Mouse (Mus musculus): ENCODE results near the gene Srpr.
A peak's percentile ranks its signal among the peaks of the same experiment; 100 is the strongest.

The Srpr gene

DNA sequence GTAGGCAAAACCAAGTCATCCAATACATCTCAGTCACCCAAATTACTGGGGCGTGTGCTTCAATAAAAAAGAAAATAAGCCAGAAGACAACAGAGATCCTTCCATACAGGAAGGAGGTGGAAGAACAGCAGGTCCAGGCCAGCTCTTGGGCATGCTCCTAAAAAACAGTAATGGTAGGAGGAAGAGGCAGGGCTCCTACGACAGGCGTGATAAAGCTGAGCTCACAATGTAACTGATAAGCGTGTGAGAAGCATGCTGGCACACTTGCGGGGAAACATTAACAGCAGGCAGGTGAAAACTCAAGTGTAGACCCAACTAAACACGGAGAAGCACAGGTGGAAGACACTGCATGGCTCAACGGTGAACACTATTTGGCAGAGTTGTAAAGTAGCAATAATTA is 57.4 kb downstream of the Srpr start:
- DNase-seq (ENCODE audit: low read depth, low spot score), result no peak

DNA sequence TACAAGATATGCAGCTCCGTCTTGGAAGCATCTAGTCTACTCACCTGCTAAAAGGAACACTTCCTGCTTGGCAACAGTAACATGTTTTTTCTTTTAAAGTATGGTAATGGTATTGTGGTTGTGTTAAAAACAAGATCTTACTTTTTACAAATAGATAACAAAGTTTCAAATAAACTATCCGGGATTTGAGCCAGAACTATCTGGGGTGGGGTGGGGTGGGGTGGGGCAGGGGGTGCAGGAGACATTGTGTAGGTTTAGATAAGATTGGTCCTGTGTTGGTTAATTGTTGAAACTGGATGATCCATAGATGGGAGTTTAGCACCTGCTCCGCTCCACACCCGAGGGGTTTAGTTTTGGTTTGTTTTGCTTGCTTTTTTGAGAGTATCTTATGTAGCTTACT is 62.4 kb downstream of the Srpr start:
- DNase-seq (ENCODE audit: low read depth, low spot score), result no peak

DNA sequence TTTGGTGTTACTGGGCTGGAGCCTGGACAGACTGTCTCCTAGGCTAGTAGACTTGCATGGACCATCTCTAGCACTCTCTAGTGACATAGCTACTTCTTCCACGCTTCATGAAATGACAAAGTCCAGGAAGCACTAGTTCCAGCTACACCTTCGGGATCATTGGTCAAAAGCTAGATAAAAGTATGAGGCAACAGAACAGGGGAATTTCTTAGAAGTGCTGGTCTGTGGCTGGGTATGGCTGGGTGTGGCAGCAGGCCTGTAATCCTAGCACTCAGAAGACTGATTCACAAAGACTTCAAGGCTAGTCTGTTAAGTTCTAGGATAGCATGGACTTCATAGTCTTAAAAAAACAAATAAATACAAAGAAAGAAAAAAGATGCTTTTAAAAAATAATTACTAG is 63.5 kb downstream of the Srpr start:
- no peak for DNase-seq (ENCODE audit: low read depth, low spot score)

DNA sequence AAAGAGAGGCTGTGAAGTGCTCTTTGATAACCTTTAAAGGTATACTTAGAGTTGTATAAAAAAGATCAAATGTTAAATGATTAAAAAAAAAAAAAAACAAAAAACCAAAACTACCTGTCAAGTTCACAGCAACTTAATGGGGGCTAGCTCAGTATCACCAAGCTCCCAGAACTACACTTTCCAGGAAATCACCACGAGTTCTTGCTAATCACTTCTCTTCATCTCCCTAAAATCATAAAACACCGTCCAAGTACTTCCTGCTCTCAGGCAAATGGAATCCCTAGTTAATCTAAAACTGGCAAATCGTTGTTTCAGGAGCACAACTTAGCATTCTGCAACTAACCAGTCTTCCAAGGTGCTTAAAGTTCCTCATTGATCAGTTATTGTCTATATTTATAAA is 64.5 kb downstream of the Srpr start:
- no peak for DNase-seq (ENCODE audit: low read depth, low spot score)

DNA sequence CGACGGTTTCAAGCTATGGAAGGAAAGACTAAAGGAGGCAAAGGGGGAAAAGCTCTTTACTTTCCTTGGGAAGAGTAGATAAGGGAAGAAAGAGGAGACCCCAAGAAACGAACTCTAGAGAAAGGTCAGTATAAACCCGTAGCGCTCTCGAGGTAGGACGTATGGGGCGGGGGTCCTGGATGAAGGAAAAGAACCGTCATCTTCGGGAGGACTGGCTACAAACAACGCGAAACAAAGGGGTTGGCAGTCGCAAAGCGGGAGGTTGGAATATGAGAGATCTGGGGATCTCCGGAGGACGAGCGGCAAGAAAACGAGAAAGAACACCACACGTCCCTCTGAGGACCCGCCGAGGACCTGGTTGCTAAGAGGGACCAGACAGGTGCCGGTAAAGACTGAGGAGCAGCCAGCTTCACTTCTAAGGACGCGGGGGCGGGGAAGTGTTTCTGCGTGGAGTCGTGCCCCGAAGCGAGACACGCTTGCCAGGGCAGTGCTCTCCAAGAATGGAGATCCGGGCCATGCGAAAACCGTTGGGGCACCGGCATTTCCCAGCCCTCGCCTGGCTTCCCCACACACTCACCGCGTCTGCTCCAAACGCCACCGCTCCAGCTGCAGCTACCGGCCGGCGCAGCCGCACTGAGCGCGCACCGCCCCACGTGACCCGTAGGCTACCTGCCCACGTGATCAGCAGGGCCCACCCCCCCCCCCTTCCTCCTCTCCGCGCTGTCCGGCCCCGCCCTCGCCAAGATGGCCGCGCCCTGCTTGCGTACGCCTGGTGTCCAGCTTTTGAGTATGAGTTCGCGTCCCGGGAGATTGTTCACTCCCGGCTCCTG is 67.4 kb downstream of the Srpr start, which contains the start of the genes Fam118b and Rpusd4:
Gene Fam118b (minus strand): TSS at position 660 of the 830 bp plus-strand sequence.
Gene Rpusd4 (plus strand): TSS at position 720 of the 830 bp plus-strand sequence.
- peak; percentile 77 for DNase-seq (ENCODE audit: low read depth, low spot score)

DNA sequence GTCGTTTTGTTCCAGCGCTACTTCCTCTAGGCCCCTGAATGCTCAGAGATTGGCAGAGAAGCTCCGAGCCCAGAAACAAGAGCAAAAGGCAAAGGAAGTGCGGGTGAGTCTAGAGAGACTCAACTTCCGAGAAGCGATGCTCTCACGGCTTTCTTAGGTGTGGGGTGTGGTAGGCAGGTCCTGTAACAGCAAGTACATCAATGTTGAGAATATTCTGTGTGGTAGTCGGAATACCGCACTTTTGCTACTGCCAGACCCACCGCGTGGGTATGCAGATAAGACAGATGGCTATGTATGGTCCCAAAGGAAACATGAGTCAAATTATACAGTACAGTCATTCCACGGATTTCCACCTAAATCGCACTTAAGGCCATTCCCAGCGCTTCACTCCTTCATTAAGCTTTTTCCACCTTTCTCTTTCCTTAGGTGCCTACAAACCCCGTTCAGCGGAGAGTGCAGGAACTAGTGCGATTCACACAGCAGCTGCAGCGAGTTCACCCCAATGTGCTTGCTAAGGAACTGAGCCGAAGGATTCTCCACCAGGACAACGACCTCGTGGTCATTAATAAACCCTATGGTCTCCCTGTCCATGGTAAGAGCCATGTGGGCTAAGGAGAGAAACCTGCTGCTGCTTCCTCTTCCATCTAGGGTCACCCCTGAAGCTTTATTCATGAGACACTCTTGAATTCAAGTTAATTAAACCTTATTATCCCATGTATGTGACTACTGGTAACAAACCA is 68.2 kb downstream of the Srpr start:
- DNase-seq (ENCODE audit: low read depth, low spot score), result peak; percentile 21

DNA sequence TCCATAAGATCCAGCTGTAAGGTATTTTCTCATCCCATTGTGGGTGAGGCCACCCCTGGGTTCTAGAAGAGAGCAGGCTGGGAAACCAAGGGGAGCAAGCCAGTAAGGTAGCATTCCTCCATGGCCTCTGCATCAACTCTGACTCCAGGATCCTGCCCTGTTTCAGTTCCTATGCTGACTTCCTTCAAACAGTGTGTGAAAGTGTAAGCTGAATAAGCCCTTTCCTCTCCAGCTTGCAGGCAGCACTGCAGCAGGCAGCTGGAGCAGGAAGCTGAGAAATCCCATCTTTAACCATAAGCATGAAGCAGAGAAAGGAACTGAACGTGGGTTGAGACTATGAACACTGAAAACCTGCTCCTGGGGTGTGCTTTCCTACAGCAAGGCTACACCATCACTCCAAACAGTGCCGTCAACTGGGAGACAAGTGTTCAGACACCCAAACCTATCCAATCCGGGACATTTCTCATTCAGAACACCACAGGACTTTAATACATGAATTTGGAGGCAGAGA is 77.9 kb downstream of the Srpr start:
- peak; percentile 26 for DNase-seq (ENCODE audit: low read depth, low spot score)

DNA sequence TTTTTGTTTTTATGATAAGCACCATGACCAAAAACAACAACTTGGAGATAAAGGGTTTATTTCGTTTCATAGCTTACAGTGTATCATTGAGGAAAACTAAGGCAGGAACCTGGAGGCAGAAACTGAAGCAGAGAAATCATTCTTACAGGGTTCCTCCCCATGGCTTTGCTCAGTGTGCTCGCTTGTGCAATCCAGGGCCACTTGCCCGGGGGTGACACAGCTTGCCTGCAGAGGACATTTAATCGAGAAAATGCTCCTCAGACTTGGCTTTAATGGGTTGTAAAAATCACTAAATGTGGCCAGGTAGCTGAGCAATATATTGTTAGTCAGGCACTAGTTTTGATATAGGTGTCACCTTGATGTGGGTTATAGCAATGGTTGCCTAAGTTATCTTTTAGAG is 78.5 kb downstream of the Srpr start:
- no peak for DNase-seq (ENCODE audit: low read depth, low spot score)

DNA sequence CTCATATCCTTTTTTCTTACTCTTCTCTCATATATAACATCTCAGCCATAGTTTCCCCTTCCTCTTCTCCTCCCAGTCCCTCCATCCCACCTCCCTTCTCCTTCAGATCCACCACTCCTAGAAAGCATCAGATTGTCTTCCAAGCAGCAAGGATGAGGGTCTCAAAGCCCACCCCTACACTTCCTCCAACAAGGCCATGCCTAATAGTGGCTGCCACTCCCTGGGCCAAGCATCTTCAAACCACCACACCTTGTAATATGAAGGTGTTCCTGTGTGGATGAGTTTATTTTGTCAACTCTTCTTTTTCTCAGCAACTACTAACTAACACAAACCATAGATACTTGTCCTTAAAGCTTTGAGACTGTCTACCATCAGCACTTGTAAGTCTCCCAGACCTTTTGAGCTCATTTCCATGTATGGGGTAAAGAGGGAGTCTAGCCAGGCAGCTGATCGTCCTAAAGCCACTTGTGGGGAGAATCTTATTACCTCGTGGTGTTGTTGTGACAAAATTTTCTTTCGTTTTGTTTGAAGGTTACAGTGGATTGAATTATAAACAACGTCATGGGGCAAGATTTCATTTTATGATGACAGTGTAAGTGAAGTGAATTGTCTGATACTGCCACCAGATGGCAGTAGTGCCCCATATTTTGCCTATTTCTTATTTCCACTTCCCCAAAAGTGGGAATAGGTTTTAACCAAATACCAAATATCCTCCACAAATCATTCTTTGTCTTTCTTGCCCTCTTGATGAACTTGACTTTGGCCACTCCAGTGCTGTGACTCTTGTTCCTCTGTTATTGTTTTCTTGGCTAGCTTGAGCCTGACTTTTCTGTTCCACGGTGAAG is 82.3 kb downstream of the Srpr start:
- DNase-seq (ENCODE audit: low read depth, low spot score), result peak; percentile 36

DNA sequence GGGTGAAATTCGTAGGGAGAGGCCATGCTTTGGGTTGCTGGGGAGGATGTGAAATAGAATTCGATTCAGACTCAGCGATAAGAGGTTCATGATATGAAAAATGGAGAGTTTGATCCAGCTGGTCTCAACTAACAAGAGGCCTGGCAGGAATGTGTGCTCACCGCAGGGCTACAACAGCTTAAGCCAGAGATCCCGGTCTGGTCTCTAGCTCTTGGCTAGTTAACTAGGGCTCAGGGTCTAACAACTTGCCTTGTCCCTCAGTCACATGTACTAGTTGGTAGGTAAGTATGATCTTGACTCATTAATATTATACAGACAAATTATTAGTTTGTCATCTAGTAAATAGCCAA is 82.9 kb downstream of the Srpr start:
- DNase-seq (ENCODE audit: low read depth, low spot score), result no peak

DNA sequence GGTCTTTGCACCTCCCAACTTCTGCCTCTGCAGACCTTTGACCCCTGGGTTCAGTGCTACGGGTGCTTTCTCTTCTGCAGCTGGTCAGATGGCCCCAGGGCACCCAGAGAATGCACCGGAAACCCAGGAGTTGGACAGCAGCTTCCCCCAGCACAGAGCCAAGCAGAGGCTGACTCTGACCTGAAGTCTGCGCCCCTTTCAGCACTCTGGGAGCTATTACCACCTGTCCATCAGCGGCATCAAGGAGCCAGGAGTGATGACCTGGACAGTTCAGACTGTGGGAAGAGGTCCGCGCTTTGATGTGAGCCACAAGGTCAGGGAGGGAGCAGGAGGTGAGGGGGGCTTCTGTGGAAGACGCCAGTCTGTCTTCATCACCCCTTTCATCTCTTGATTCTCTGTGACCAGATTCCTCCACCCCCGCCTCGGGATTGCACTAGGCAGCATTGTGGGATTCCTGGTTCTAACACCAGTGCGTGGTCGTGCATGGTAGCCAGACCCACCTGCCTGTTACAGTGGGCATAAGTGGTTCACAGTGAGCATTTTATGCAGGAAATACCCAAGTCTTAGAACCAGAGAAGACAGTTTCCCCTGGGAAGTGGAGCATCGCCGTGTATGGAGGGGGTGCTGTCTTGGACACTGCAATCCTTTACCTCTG is 83.6 kb downstream of the Srpr start:
- no peak for DNase-seq (ENCODE audit: low read depth, low spot score)

DNA sequence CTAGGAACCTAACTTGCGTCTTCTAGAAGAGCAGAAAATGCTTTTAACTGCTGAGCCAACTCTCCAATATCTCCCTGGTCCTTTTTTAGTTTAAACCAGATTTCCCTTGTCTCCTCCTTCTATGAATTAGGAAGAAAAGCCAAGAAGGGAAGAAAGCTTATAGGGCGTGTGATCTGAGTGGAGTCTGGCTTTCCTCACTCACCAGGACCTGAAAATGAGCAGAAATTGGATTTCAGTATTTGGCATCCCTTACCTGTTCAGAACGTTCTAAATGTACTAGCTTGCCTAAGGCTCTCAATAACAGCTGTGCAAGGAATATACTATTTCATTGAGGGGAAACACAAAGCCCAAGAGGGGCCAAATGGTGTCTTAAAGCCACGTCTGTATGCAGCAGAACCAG is 84.4 kb downstream of the Srpr start:
- DNase-seq (ENCODE audit: low read depth, low spot score), result no peak

DNA sequence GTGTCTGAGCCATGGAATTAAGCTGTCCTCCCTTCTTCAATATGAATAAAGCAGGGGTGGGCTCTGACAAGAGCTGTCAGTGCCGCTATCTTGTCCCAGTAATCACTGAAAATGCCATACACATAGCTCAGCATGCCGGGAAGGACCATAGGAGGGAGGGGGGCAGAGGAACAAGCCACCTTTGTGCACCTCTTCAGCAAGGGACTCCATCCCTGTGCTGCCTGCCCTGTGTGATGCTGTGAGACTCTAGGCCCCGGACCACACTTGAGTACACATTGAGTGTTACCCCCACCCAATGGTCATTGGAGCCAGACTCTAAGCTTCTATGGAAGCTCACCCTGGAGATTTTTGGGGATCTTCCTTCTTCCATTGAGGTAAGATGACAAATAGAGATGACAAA is 86.4 kb downstream of the Srpr start:
- DNase-seq (ENCODE audit: low read depth, low spot score), result no peak

DNA sequence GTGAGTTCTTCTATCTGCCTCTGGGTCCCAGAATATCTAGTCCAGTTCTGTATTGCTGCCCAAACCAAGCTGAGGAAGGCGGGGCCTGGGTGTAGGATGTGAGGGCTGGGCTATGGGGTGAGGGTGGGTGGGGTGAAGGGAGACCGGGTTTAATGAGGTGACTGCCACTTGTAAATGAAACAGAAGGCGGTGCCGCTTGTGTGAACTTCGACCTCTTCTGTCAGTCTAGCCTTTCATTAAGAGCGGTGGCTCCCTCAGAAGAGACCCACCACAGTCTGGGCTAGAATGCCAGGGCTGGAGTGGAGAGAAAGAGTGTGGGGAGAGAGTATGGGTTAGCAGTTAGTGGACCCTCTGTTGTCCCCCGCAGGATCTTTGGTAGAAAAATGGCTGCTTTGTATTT is 90.0 kb downstream of the Srpr start:
- no peak for DNase-seq (ENCODE audit: low read depth, low spot score)

DNA sequence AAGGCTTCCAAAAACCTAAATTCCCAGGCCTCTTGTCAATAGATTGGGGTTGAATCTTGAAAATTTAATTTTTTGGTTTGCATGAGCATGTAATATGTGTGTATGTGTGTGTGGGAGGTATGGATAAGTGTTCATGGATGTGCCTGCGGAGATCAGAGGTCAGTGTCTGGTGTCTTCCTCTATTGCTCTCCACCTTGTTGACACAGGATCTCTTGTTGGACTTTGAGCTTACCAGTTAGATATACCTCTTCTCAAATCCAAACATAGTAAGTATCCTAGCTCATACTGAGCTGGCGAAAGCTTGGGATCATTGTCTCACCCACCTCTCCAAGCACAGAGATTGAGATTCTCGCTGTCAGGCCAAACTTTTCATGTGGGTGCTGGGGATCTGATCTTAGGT is 90.4 kb downstream of the Srpr start:
- DNase-seq (ENCODE audit: low read depth, low spot score), result no peak

DNA sequence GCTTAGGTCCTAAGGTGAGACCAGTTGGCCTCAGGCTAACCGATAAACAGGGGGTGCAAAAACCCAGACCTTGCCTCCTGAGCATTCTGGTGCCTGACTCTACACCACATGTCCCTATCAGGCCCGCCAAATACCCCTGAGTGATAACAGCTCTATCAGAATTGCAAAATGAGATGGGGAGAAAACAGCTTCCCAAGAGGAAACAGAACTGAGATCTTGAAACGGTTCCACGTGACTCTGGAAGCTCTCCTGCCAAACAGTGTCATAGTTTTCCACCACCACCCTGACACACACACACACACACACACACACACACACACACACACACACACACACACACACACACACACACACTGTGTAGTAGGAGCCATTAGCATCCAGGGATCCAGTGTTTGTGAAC is 90.9 kb downstream of the Srpr start:
- DNase-seq (ENCODE audit: low read depth, low spot score), result no peak

DNA sequence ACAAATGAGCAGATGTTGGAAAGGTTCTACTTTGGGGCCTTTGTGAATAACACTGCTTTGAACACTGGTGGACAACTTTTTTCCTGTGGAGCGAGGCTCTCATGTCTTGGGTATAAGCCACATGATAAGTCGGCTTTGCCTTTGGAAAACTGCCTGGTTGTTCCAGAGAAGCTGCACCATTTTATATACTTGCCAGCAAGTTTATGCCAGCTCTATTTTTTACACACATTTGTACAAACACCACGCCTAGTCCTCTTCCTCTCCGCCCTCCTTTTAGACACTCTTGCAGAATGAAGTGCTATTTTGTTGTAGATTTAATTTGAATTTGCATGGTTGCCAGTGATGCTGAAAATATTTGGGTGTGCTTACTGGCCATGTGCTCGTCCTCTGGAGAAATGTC is 93.5 kb downstream of the Srpr start:
- DNase-seq (ENCODE audit: low read depth, low spot score), result peak; percentile 35
